9 mouse cellular contexts compared by ENCODE assay signal in genomic region chr13:107607294-107607693, GRCm38 (mm10).
DNase-seq lines count a peak whose midpoint lies in the region; ATAC-seq lines count a peak whose summit lies in the region.
"Had no signal": no experiment of that assay in that cellular context is flagged by ENCODE, and none has a peak within 500 bp of the region (broad histone marks: within the 10 kb centered on the region; RNA-seq: fewer than 3 reads in every experiment).

No protein-coding gene starts in this region.

- H3K36me3 ChIP-seq in heart, embryonic 12.5 days, result no peaks in the 10 kb centered on the region
- H3K36me3 ChIP-seq in megakaryocyte, embryonic 14.5 days (replicated peaks; ENCODE audit: low read length), result peaks cover 7% of the 10 kb centered on the region
- no peaks in the 10 kb centered on the region for H3K36me3 ChIP-seq in hindbrain, embryonic 10.5 days
- H3K36me3 ChIP-seq: G1E had no signal

- no peaks in the 10 kb centered on the region for H3K27me3 ChIP-seq in heart, embryonic 12.5 days (replicated peaks)
- no peaks in the 10 kb centered on the region for H3K27me3 ChIP-seq in megakaryocyte, embryonic 14.5 days (replicated peaks)
- H3K27me3 ChIP-seq in hindbrain, embryonic 10.5 days (ENCODE audit: insufficient read depth, poor library complexity, severe bottlenecking), result no peaks in the 10 kb centered on the region

- 47% methylated on average over 4 of the region's 4 CpGs for WGBS in heart, embryonic 12.5 days
- WGBS in hindbrain, embryonic 10.5 days, result 81% methylated on average over 4 of the region's 4 CpGs

- no peak overlapping the region for H3K4me3 ChIP-seq in heart, embryonic 12.5 days
- H3K4me3 ChIP-seq in megakaryocyte, embryonic 14.5 days (replicated peaks), result peak overlapping the region; percentile 76
- H3K4me3 ChIP-seq in hindbrain, embryonic 10.5 days, result no peak overlapping the region

- H3K4me1 ChIP-seq in heart, embryonic 12.5 days (replicated peaks), result peaks cover 10% of the 10 kb centered on the region; the same call in 1 of the 2 replicates
- peaks cover 65% of the 10 kb centered on the region for H3K4me1 ChIP-seq in megakaryocyte, embryonic 14.5 days
- no peaks in the 10 kb centered on the region for H3K4me1 ChIP-seq in hindbrain, embryonic 10.5 days (replicated peaks)

- peaks cover 5% of the 10 kb centered on the region; the same call in 1 of the 2 replicates for H3K9me3 ChIP-seq in heart, embryonic 12.5 days (replicated peaks)
- peaks cover 5% of the 10 kb centered on the region for H3K9me3 ChIP-seq in megakaryocyte, embryonic 14.5 days
- H3K9me3 ChIP-seq in hindbrain, embryonic 10.5 days, result peaks cover 13% of the 10 kb centered on the region

- no peak overlapping the region for H3K4me2 ChIP-seq in heart, embryonic 12.5 days

- no peak overlapping the region for H3K27ac ChIP-seq in heart, embryonic 12.5 days (ENCODE audit: poor library complexity, severe bottlenecking)
- H3K27ac ChIP-seq in hindbrain, embryonic 10.5 days, result no peak overlapping the region

- peak; percentile 69; the same call in 1 of the 2 replicates for ATAC-seq in heart, embryonic 12.5 days (ENCODE audit: insufficient number of reproducible peaks, low FRiP score)

- peak; percentile 61 for DNase-seq in layer of hippocampus, adult 9-11 months
- no peak for DNase-seq in layer of hippocampus, adult 9-10 months (ENCODE audit: low spot score)
- DNase-seq in kidney, postnatal 25 days, result peak; percentile 31 to 47
- DNase-seq in cerebellum, adult 9-10 months, result no peak
- no peak for DNase-seq in hindbrain, embryonic 10.5 days (ENCODE audit: low spot score)
- no peak for DNase-seq in embryo, embryonic 11 days

- no peak overlapping the region for H3K9ac ChIP-seq in heart, embryonic 12.5 days

Comparison
In these comparisons a context has a peak if more than half of its experiments do, and no peak if none do; other contexts are left out.
1. DNase-seq: peak in layer of hippocampus, adult 9-11 months (single experiment) and kidney, postnatal 25 days (2 of 2); none in layer of hippocampus, adult 9-10 months (single experiment), cerebellum, adult 9-10 months (single experiment), hindbrain, embryonic 10.5 days (single experiment) and embryo, embryonic 11 days (single experiment).